Mouse (Mus musculus) heart, embryonic 11.5 days (tissue): ENCODE data around the gene Psmb2. TPM values are rescaled to one million over a fixed set of nuclear protein-coding genes. Genes with fewer than 3 reads are reported as not detected.

ENCODE experiments used
- ATAC-seq: fragments of 200-750 bp; cut with Nextera tagmentation; replicated peaks from 2 replicates; pipeline ENCODE4 v1.8.0; 2017; ENCODE audit warnings: moderate library complexity; ENCODE audit not compliant: insufficient number of reproducible peaks, low FRiP score, low TSS enrichment
- H3K27ac ChIP-seq: fragments of 300-500 bp; sonication (generic); 2 replicates; pipeline ENCODE4 v1.5.1; 2014; ENCODE audit warnings: mild to moderate bottlenecking, low read depth, low read length
- H3K27me3 ChIP-seq: fragments of 300-500 bp; sonication (generic); 2 replicates; pipeline ENCODE4 v1.6.1; 2014; ENCODE audit warnings: mild to moderate bottlenecking, low read length, mixed read lengths; ENCODE audit not compliant: control insufficient read depth, insufficient read depth
- H3K36me3 ChIP-seq: fragments of 300-500 bp; sonication (generic); 2 replicates; pipeline ENCODE4 v1.6.1; 2014; ENCODE audit warnings: mild to moderate bottlenecking, low read length, moderate library complexity, mixed read lengths; ENCODE audit not compliant: control insufficient read depth, insufficient read depth
- H3K4me1 ChIP-seq: fragments of 300-500 bp; sonication (generic); 2 replicates; pipeline ENCODE4 v1.6.1; 2014; ENCODE audit warnings: low read length; ENCODE audit not compliant: control insufficient read depth, insufficient read depth
- H3K4me2 ChIP-seq: fragments of 300-500 bp; sonication (generic); 2 replicates; pipeline ENCODE4 v1.6.1; 2014; ENCODE audit warnings: mild to moderate bottlenecking, moderate library complexity
- H3K4me3 ChIP-seq: fragments of 300-500 bp; sonication (generic); 2 replicates; pipeline ENCODE4 v1.5.1; 2014; ENCODE audit warnings: low read depth, low read length
- H3K9ac ChIP-seq: fragments of 300-500 bp; sonication (generic); 2 replicates; pipeline ENCODE4 v1.6.1; 2014; ENCODE audit warnings: mild to moderate bottlenecking, low read depth, low read length, moderate library complexity
- H3K9me3 ChIP-seq: fragments of 300-500 bp; sonication (generic); replicated peaks from 2 replicates; pipeline ENCODE4 v1.6.1; 2016; ENCODE audit warnings: low read length; ENCODE audit not compliant: control insufficient read depth
- WGBS: fragments of 180-500 bp; shearing (Covaris S2); extraction: QIAGEN DNeasy Blood & Tissue Kit; methylation state at CpG from one replicate; pipeline ENCODE4 v1.1.7; 2014; ENCODE audit not compliant: insufficient replicate concordance; 5-methylcytosine and 5-hydroxymethylcytosine counted together
- polyA plus RNA-seq: library from polyadenylated mRNA; unstranded; fragments of >200 nt; fragmentation: Nextera tagmentation; extraction: Ambion mirVana; gene quantifications from 2 replicates; pipeline ENCODE4 v1.2.1, GENCODE M21; 2014

Psmb2 gene
- polyA plus RNA-seq, 1 experiment from 2014 or later: 411 TPM

GRCm38 (mm10) chr4:126644333-126644963 lies 33.0 kb upstream of the Psmb2 start:
- H3K27ac ChIP-seq: no peak overlapping the region
- H3K4me1 ChIP-seq: no peaks in the 10 kb centered on the region
- ATAC-seq: no peak
- H3K27me3 ChIP-seq: no peaks in the 10 kb centered on the region
- H3K4me2 ChIP-seq: no peak overlapping the region
- H3K9me3 ChIP-seq: no peaks in the 10 kb centered on the region
- WGBS: 82% methylated on average over 10 of the region's 10 CpGs
- H3K36me3 ChIP-seq: no peaks in the 10 kb centered on the region
- H3K9ac ChIP-seq: no peak overlapping the region
- H3K4me3 ChIP-seq: no peak overlapping the region

- H3K36me3 ChIP-seq: no peaks in the 10 kb centered on the region
- 60% methylated on average over 24 of the region's 24 CpGs for WGBS
- no peak for ATAC-seq
- no peak overlapping the region for H3K27ac ChIP-seq
- H3K4me1 ChIP-seq: no peaks in the 10 kb centered on the region
- no peaks in the 10 kb centered on the region for H3K27me3 ChIP-seq
- no peak overlapping the region for H3K4me3 ChIP-seq
- no peaks in the 10 kb centered on the region for H3K9me3 ChIP-seq
- H3K4me2 ChIP-seq: no peak overlapping the region
- no peak overlapping the region for H3K9ac ChIP-seq
Observed at GRCm38 (mm10) chr4:126647996-126648910, 29.2 kb upstream of the Psmb2 start.

GRCm38 (mm10) chr4:126653148-126653547 lies 24.3 kb upstream of the Psmb2 start:
- Histone ChIP-seq H3K27me3 (no peaks in the 10 kb centered on the region), H3K27ac (no peak overlapping the region), H3K4me1 (no peaks in the 10 kb centered on the region), H3K9me3 (no peaks in the 10 kb centered on the region), H3K36me3 (no peaks in the 10 kb centered on the region), H3K4me2 (no peak overlapping the region), H3K9ac (no peak overlapping the region), H3K4me3 (no peak overlapping the region)
- ATAC-seq: no peak
- WGBS: 71% methylated on average over 5 of the region's 5 CpGs

GRCm38 (mm10) chr4:126655356-126655755 lies 22.1 kb upstream of the Psmb2 start:
- Histone ChIP-seq H3K9ac (no peak overlapping the region), H3K4me1 (no peaks in the 10 kb centered on the region), H3K4me2 (no peak overlapping the region), H3K9me3 (no peaks in the 10 kb centered on the region), H3K27me3 (no peaks in the 10 kb centered on the region), H3K4me3 (no peak overlapping the region), H3K27ac (no peak overlapping the region), H3K36me3 (no peaks in the 10 kb centered on the region)
- no peak for ATAC-seq
- 9% methylated on average over 9 of the region's 9 CpGs for WGBS

GRCm38 (mm10) chr4:126661249-126661648 lies 16.2 kb upstream of the Psmb2 start:
- WGBS: 69% methylated on average over 7 of the region's 7 CpGs

GRCm38 (mm10) chr4:126667075-126667474 lies 10.4 kb upstream of the Psmb2 start:
- H3K27me3 ChIP-seq: no peaks in the 10 kb centered on the region
- no peak overlapping the region for H3K4me3 ChIP-seq
- ATAC-seq: no peak
- no peaks in the 10 kb centered on the region for H3K4me1 ChIP-seq
- WGBS: 76% methylated on average over 2 of the region's 2 CpGs
- no peak overlapping the region for H3K4me2 ChIP-seq
- H3K27ac ChIP-seq: no peak overlapping the region
- H3K9ac ChIP-seq: no peak overlapping the region
- no peaks in the 10 kb centered on the region for H3K9me3 ChIP-seq
- H3K36me3 ChIP-seq: no peaks in the 10 kb centered on the region

More at GRCm38 (mm10) chr4:126661249-126661648, 16.2 kb upstream of the Psmb2 start:
- Histone ChIP-seq H3K36me3 (no peaks in the 10 kb centered on the region), H3K9ac (no peak overlapping the region), H3K4me2 (no peak overlapping the region), H3K4me3 (no peak overlapping the region), H3K9me3 (no peaks in the 10 kb centered on the region), H3K27ac (no peak overlapping the region), H3K27me3 (no peaks in the 10 kb centered on the region), H3K4me1 (no peaks in the 10 kb centered on the region)
- no peak for ATAC-seq

GRCm38 (mm10) chr4:126682298-126682697 lies 4.9 kb downstream of the Psmb2 start:
- Histone ChIP-seq H3K9ac (no peak overlapping the region), H3K9me3 (no peaks in the 10 kb centered on the region), H3K4me3 (no peak overlapping the region), H3K27ac (no peak overlapping the region), H3K27me3 (no peaks in the 10 kb centered on the region), H3K4me2 (no peak overlapping the region), H3K4me1 (peaks cover 6% of the 10 kb centered on the region; the same call in 1 of the 2 replicates), H3K36me3 (peaks cover 14% of the 10 kb centered on the region)
- no peak for ATAC-seq
- WGBS: 59% methylated on average over 5 of the region's 5 CpGs

- H3K4me3 ChIP-seq: no peak overlapping the region
- 81% methylated on average over 3 of the region's 3 CpGs for WGBS
- no peak overlapping the region for H3K27ac ChIP-seq
- peaks cover 17% of the 10 kb centered on the region for H3K36me3 ChIP-seq
- no peaks in the 10 kb centered on the region for H3K27me3 ChIP-seq
- H3K9ac ChIP-seq: no peak overlapping the region
- H3K4me2 ChIP-seq: no peak overlapping the region
- H3K9me3 ChIP-seq: no peaks in the 10 kb centered on the region
- no peak for ATAC-seq
- H3K4me1 ChIP-seq: peaks cover 6% of the 10 kb centered on the region; the same call in 1 of the 2 replicates
Observed at GRCm38 (mm10) chr4:126683084-126683483, 5.7 kb downstream of the Psmb2 start.
